Mouse (Mus musculus) intestine, postnatal 0 days (tissue): ENCODE measurements around the gene Tmem131. TPM values are rescaled to one million over a fixed set of nuclear protein-coding genes. Genes with fewer than 3 reads are reported as not detected.

ENCODE experiments used
- ATAC-seq: fragments of 200-750 bp; cut with Nextera tagmentation; 2 replicates; pipeline ENCODE4 v1.8.0; 2017; ENCODE audit warnings: mild to moderate bottlenecking, moderate TSS enrichment, moderate library complexity
- H3K27ac ChIP-seq: fragments of 300-500 bp; sonication (generic); 2 replicates; pipeline ENCODE4 v1.5.1; 2014; ENCODE audit warnings: mild to moderate bottlenecking, low read depth, low read length, moderate library complexity
- H3K27me3 ChIP-seq: fragments of 300-500 bp; sonication (generic); replicated peaks from 2 replicates; pipeline ENCODE4 v1.6.1; 2014; ENCODE audit warnings: low read length, mixed read lengths; ENCODE audit not compliant: control insufficient read depth, insufficient read depth
- H3K36me3 ChIP-seq: fragments of 300-500 bp; sonication (generic); 2 replicates; pipeline ENCODE4 v1.6.1; 2014; ENCODE audit warnings: mild to moderate bottlenecking, moderate library complexity; ENCODE audit not compliant: control insufficient read depth, insufficient read depth
- H3K4me1 ChIP-seq: fragments of 300-500 bp; sonication (generic); replicated peaks from 2 replicates; pipeline ENCODE4 v1.6.1; 2014; ENCODE audit warnings: antibody characterized with exemption, low read length, mixed read lengths; ENCODE audit not compliant: control insufficient read depth, insufficient read depth
- H3K4me2 ChIP-seq: fragments of 300-500 bp; sonication (generic); replicated peaks from 2 replicates; pipeline ENCODE4 v1.6.1; 2014; ENCODE audit warnings: low read depth, mild to moderate bottlenecking, moderate library complexity
- H3K4me3 ChIP-seq: fragments of 300-500 bp; sonication (generic); 2 replicates; pipeline ENCODE4 v1.5.1; 2014; ENCODE audit warnings: low read depth, low read length
- H3K9ac ChIP-seq: fragments of 300-500 bp; sonication (generic); 2 replicates; pipeline ENCODE4 v1.6.1; 2014; ENCODE audit warnings: mild to moderate bottlenecking, low read depth, low read length
- H3K9me3 ChIP-seq: fragments of 300-500 bp; sonication (generic); 2 replicates; pipeline ENCODE4 v1.6.1; 2016; ENCODE audit warnings: mixed run types; ENCODE audit not compliant: control insufficient read depth
- CTCF ChIP-seq: sonication (generic); IDR thresholded peaks from 2 replicates; pipeline ENCODE4 v1.5.1; 2016; ENCODE audit warnings: low read depth, mild to moderate bottlenecking, control low read depth, antibody characterized with exemption, moderate library complexity
- WGBS: fragments of 180-500 bp; shearing (Covaris S2); extraction: QIAGEN DNeasy Blood & Tissue Kit; methylation state at CpG from one replicate; pipeline ENCODE4 v1.1.7; 2014; 5-methylcytosine and 5-hydroxymethylcytosine counted together
- polyA plus RNA-seq: library from polyadenylated mRNA; unstranded; fragments of >200 nt; fragmentation: Nextera tagmentation; extraction: Ambion mirVana; gene quantifications from 2 replicates; pipeline ENCODE4 v1.2.1, GENCODE M21; 2015

Gene Tmem131
- polyA plus RNA-seq, 1 experiment from 2014 or later, result 10.6 TPM

- Histone ChIP-seq H3K4me3 (no peak overlapping the region), H3K27me3 (no peaks in the 10 kb centered on the region), H3K4me1 (peaks cover 15% of the 10 kb centered on the region), H3K4me2 (no peak overlapping the region), H3K36me3 (no peaks in the 10 kb centered on the region; the same call in 1 of the 2 replicates), H3K9ac (no peak overlapping the region), H3K9me3 (no peaks in the 10 kb centered on the region), H3K27ac (no peak overlapping the region)
- WGBS, result 71% methylated on average over 2 of the region's 2 CpGs
- no peak for TF ChIP-seq CTCF
- ATAC-seq, result no peak
Measured at GRCm38 (mm10) chr1:36927569-36927968, 15.9 kb downstream of the Tmem131 start.

GRCm38 (mm10) chr1:36926738-36927137 lies 16.7 kb downstream of the Tmem131 start:
- Histone ChIP-seq H3K4me1 (peaks cover 17% of the 10 kb centered on the region), H3K9ac (no peak overlapping the region), H3K27me3 (no peaks in the 10 kb centered on the region), H3K4me2 (peak overlapping the region; percentile 53), H3K4me3 (no peak overlapping the region), H3K36me3 (no peaks in the 10 kb centered on the region; the same call in 1 of the 2 replicates), H3K27ac (peak overlapping the region; percentile 76), H3K9me3 (no peaks in the 10 kb centered on the region)
- no peak for TF ChIP-seq CTCF
- no peak for ATAC-seq
- WGBS, result 38% methylated on average over 6 of the region's 6 CpGs

- WGBS, result 33% methylated on average over 4 of the region's 4 CpGs
- Histone ChIP-seq H3K36me3 (no peaks in the 10 kb centered on the region; the same call in 1 of the 2 replicates), H3K27me3 (no peaks in the 10 kb centered on the region), H3K9me3 (no peaks in the 10 kb centered on the region), H3K4me3 (no peak overlapping the region), H3K9ac (no peak overlapping the region), H3K4me1 (peaks cover 21% of the 10 kb centered on the region), H3K27ac (peak overlapping the region; percentile 76), H3K4me2 (peak overlapping the region; percentile 53)
- no peak for TF ChIP-seq CTCF
- peak; percentile 45 for ATAC-seq
Measured at GRCm38 (mm10) chr1:36926246-36926645, 17.2 kb downstream of the Tmem131 start.

- H3K27me3 ChIP-seq, result no peaks in the 10 kb centered on the region
- no peak for TF ChIP-seq CTCF
- no peaks in the 10 kb centered on the region; the same call in 1 of the 2 replicates for H3K36me3 ChIP-seq
- H3K9me3 ChIP-seq, result no peaks in the 10 kb centered on the region
- 43% methylated on average over 5 of the region's 5 CpGs for WGBS
- H3K4me2 ChIP-seq, result no peak overlapping the region
- peaks cover 25% of the 10 kb centered on the region for H3K4me1 ChIP-seq
- H3K4me3 ChIP-seq, result no peak overlapping the region
- ATAC-seq, result no peak
- peak overlapping the region; percentile 51 for H3K27ac ChIP-seq
- no peak overlapping the region for H3K9ac ChIP-seq
Measured at GRCm38 (mm10) chr1:36925781-36926180, 17.7 kb downstream of the Tmem131 start.

- no peak overlapping the region for H3K27ac ChIP-seq
- no peak for ATAC-seq
- WGBS, result 71% methylated on average over 2 of the region's 2 CpGs
Measured at GRCm38 (mm10) chr1:36924853-36925252, 18.6 kb downstream of the Tmem131 start.

DNA sequence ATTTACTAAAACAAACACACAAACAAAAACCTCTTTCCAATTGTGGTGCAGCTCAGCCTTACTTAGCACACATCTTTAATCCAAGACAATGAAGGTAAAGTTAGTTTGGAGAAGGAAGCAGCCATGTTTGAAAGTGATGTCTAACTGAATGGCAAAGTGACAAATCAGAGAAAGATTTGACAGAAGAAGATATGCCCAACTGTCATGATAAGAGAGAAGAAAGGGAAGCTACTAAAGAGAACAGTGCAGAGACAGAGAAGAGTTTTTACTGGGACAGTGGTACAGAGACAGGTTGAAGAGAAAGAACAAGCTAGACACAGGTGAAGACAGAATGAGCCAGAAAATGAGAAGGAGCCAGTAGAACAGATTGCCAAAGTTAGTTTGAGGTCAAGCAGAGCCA lies 19.6 kb downstream of the Tmem131 start:
- TF ChIP-seq CTCF, result no peak
- no peaks in the 10 kb centered on the region for H3K9me3 ChIP-seq
- no peak for ATAC-seq

More at GRCm38 (mm10) chr1:36924853-36925252, 18.6 kb downstream of the Tmem131 start:
- peaks cover 28% of the 10 kb centered on the region for H3K4me1 ChIP-seq
- no peak overlapping the region for H3K9ac ChIP-seq
- H3K9me3 ChIP-seq, result no peaks in the 10 kb centered on the region
- H3K4me3 ChIP-seq, result no peak overlapping the region
- no peaks in the 10 kb centered on the region for H3K36me3 ChIP-seq
- no peak for TF ChIP-seq CTCF
- no peaks in the 10 kb centered on the region for H3K27me3 ChIP-seq
- H3K4me2 ChIP-seq, result no peak overlapping the region

More for the DNA sequence above, 19.6 kb downstream of the Tmem131 start:
- H3K36me3 ChIP-seq, result no peaks in the 10 kb centered on the region
- H3K9ac ChIP-seq, result no peak overlapping the region
- H3K4me2 ChIP-seq, result no peak overlapping the region
- peaks cover 28% of the 10 kb centered on the region for H3K4me1 ChIP-seq
- no peak overlapping the region for H3K4me3 ChIP-seq
- no peaks in the 10 kb centered on the region for H3K27me3 ChIP-seq
- H3K27ac ChIP-seq, result no peak overlapping the region
